Mouse (Mus musculus) G1E (cell line): ENCODE measurements around the gene Creg1. TPM values are rescaled to one million over a fixed set of nuclear protein-coding genes. Genes with fewer than 3 reads are reported as not detected.

Experiments
- ATAC-seq: 2 replicates; pipeline ENCODE4 v1.8.0; 2016; ENCODE audit warnings: mild to moderate bottlenecking; ENCODE audit not compliant: insufficient number of reproducible peaks, poor library complexity, low FRiP score, severe bottlenecking; ENCODE audit errors: extremely low read depth
- DNase-seq: peaks from one replicate; pipeline ENCODE4 v3.0.0; 2012; ENCODE audit warnings: low spot score
- H3K27me3 ChIP-seq: 2 replicates; pipeline ENCODE4 v1.6.1; 2012; ENCODE audit warnings: mild to moderate bottlenecking, low read length, inconsistent platforms; ENCODE audit not compliant: insufficient read depth
- H3K36me3 ChIP-seq: replicated peaks from 2 replicates; pipeline ENCODE3; 2012; ENCODE audit warnings: mild to moderate bottlenecking, inconsistent platforms
- H3K4me1 ChIP-seq: 2 replicates; pipeline ENCODE4 v1.6.1; 2012; ENCODE audit warnings: low read depth, low read length, inconsistent platforms, mixed read lengths; ENCODE audit not compliant: insufficient read depth
- H3K4me3 ChIP-seq: 2 replicates; pipeline ENCODE4 v1.5.1; 2012; ENCODE audit warnings: low read depth, mild to moderate bottlenecking, inconsistent platforms, low read length, moderate library complexity, mixed read lengths
- H3K9me3 ChIP-seq: replicated peaks from 2 replicates; pipeline ENCODE4 v1.6.1; 2012; ENCODE audit warnings: inconsistent platforms
- CTCF ChIP-seq: IDR thresholded peaks from 2 replicates; pipeline ENCODE4 v1.5.1; 2012; ENCODE audit warnings: low read depth, low read length, inconsistent platforms, mixed read lengths
- GATA1 ChIP-seq: IDR thresholded peaks from 2 replicates; pipeline ENCODE4 v1.6.1; 2012; ENCODE audit warnings: borderline replicate concordance, low read length, inconsistent platforms, mixed read lengths
- GATA2 ChIP-seq: IDR thresholded peaks from 2 replicates; pipeline ENCODE4 v1.6.1; 2012; ENCODE audit warnings: low read depth, low read length, inconsistent platforms, borderline replicate concordance
- POLR2AphosphoS5 ChIP-seq: IDR thresholded peaks from 2 replicates; pipeline ENCODE4 v1.6.1; 2012; ENCODE audit warnings: low read depth, low read length, inconsistent platforms; ENCODE audit not compliant: insufficient replicate concordance
- TAL1 ChIP-seq: conservative IDR thresholded peaks from 2 replicates; pipeline ENCODE4 v1.6.1; 2012; ENCODE audit warnings: low read depth, low read length, inconsistent platforms, mixed read lengths
- polyA plus RNA-seq: library from polyadenylated mRNA; stranded (reverse); fragments of >175 nt; gene quantifications from 2 replicates; pipeline ENCODE4 v1.2.3, GENCODE M21; 2012
- total RNA-seq, 2 experiments: library from RNA; stranded (forward) in 1 of 2; stranded (reverse) in 1 of 2; fragments of 200-1000 nt in 1 of 2; fragments of >200 nt in 1 of 2; fragmentation: Nextera tagmentation in 1 of 2; gene quantifications; 2 replicates each; pipeline ENCODE4 v1.2.3; 2014 to 2017

Gene Creg1
- 514 and 555 TPM in 2 replicates for total RNA-seq (2014; fragmentation: Nextera tagmentation)
- 239 and 269 TPM in 2 replicates for total RNA-seq (2017)
- polyA plus RNA-seq, result 139 and 160 TPM in 2 replicates

DNA sequence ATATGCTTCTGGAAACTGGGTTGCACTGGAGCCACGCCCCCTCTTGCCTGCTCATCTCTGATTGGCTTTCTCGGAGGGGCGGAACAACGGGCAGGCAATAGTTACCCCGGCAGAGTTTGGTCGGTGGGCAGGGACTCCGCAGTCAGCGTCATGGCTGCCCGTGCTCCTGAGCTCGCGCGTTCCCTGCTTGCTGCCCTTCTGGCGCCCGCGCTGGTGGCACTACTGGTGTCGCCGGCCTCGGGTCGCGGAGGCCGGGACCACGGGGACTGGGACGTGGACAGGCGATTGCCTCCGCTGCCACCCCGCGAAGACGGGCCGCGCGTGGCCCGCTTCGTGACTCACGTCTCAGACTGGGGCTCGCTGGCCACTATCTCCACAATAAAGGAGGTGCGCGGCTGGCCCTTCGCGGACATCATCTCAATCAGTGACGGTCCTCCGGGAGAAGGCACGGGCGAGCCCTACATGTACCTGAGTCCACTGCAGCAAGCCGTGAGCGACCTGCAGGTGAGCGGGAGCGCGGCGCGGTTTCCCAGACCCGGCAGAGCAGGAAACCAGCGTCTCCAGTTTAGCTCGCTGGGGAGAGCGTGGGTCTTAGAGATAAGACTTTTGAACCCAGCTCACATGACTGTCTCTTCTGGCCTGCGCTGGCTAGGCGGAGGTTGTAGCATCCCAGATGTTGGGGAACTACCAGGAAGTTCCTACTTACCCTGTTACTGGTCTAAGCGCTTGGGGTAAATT is at the start of gene Creg1:
Creg1 (plus strand) TSS at position 112 of the 738 bp plus-strand sequence.
- Histone ChIP-seq H3K9me3 (peaks cover 10% of the 10 kb centered on the region), H3K27me3 (no peaks in the 10 kb centered on the region), H3K36me3 (peaks cover 31% of the 10 kb centered on the region), H3K4me3 (peak within 1 kb of the TSS; percentile 98), H3K4me1 (peaks cover 55% of the 10 kb centered on the region)
- 0 out of 2 replicates have a peak, but pooled peaks have one; percentile 67 for TF ChIP-seq POLR2AphosphoS5
- TF ChIP-seq GATA1, result no peak
- TF ChIP-seq CTCF, result no peak
- TF ChIP-seq GATA2, result no peak
- TF ChIP-seq TAL1, result peak; percentile 85
- ATAC-seq (peak; percentile 83), DNase-seq (peak; percentile 96)

DNA sequence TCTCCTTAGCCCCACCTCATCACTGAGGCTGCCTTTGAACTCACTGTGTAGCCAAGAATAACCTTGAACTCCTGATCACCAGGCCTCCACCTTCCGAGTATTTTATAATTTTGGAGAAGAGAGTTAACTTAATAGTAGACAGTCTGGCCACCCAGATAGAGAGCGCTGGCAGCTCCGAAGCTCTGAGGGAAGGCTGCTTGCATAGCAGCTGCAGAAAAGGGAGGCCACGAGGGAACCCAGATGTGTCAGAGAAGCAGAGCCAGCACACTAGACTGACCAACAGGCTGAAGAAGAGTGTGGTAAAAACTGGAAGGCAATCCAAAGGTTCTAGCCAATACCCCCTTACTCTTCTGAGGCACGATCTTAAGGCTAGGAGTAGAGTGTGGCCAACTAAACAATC is 49.7 kb upstream of the Creg1 start:
- TF ChIP-seq GATA1 (no peak), POLR2AphosphoS5 (no peak), TAL1 (no peak), GATA2 (no peak), CTCF (no peak)
- ATAC-seq (no peak), DNase-seq (no peak)
- peaks cover 63% of the 10 kb centered on the region for H3K4me1 ChIP-seq
- no peaks in the 10 kb centered on the region for H3K9me3 ChIP-seq
- peaks cover 7% of the 10 kb centered on the region; the same call in 1 of the 2 replicates for H3K27me3 ChIP-seq
- H3K36me3 ChIP-seq, result no peaks in the 10 kb centered on the region
- H3K4me3 ChIP-seq, result no peak overlapping the region

DNA sequence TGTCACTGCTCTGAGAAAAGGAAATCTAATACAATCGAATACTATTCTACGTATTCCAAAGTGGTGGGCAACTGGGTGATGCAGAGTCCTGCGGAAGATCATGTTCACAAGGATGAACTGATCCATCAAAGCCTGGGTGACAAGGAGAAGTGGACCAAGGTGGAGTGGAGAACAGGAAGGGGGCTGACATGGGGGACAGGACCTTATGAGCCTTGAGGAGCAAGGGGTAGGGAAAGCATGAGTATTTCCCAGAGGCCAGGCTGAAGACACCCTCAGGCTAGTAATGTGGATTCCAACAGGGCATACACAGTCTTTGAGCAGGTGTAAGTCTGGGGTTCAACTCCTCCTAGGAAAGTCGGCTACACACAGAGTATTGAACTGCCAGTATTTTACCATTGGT is 47.1 kb upstream of the Creg1 start:
- no peak overlapping the region for H3K4me3 ChIP-seq
- DNase-seq (no peak), ATAC-seq (no peak)
- TF ChIP-seq GATA1, result no peak
- TF ChIP-seq POLR2AphosphoS5, result no peak
- no peak for TF ChIP-seq GATA2
- no peak for TF ChIP-seq CTCF
- no peak for TF ChIP-seq TAL1
- no peaks in the 10 kb centered on the region for H3K36me3 ChIP-seq
- peaks cover 7% of the 10 kb centered on the region; the same call in 1 of the 2 replicates for H3K27me3 ChIP-seq
- peaks cover 42% of the 10 kb centered on the region for H3K4me1 ChIP-seq
- no peaks in the 10 kb centered on the region for H3K9me3 ChIP-seq

DNA sequence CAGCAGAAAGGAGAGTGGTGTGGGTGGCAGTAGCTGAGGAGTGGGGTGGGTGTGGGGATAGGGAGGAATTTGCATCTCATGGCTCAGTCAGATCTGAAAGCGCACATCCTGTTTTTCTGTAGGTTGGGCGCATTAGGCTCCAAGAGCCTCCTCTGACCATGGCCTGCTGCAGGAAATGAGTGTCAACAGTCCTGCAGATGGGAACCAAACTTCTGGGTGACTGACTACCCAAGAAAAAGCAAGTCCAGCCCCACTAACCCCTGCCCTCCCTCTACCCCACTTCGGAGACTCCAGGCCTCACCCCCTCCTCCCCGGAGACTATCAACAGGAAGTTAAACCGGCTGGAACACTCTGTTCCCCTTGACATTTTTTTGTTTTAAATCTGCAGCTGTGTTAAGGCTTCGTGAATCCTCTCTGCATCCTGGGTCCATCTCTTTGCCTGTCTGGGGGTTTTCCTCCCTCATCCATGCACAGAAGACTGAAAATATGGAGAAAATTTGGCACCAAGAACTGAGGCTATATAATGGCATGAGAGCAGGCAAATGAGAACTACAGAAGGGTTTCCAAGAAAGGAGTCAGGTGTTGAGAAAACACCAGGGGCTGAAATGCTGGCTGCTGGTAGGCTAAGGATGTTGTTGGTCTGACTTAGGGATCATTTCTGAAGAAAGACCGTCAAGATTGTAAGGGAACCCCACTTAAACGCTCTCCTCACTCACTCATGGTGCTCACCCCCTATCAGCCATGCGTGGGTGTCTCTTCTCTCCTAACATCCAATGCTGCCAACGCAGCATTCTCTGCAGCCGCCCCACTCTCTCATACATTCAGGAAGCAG is 45.6 kb upstream of the Creg1 start:
- Histone ChIP-seq H3K4me3 (no peak overlapping the region; the same call in 1 of the 2 replicates), H3K27me3 (peaks cover 11% of the 10 kb centered on the region; the same call in 1 of the 2 replicates), H3K9me3 (no peaks in the 10 kb centered on the region), H3K4me1 (peaks cover 46% of the 10 kb centered on the region), H3K36me3 (no peaks in the 10 kb centered on the region)
- TF ChIP-seq CTCF, result no peak
- TF ChIP-seq GATA2, result no peak
- DNase-seq (no peak), ATAC-seq (peak; percentile 30)

DNA sequence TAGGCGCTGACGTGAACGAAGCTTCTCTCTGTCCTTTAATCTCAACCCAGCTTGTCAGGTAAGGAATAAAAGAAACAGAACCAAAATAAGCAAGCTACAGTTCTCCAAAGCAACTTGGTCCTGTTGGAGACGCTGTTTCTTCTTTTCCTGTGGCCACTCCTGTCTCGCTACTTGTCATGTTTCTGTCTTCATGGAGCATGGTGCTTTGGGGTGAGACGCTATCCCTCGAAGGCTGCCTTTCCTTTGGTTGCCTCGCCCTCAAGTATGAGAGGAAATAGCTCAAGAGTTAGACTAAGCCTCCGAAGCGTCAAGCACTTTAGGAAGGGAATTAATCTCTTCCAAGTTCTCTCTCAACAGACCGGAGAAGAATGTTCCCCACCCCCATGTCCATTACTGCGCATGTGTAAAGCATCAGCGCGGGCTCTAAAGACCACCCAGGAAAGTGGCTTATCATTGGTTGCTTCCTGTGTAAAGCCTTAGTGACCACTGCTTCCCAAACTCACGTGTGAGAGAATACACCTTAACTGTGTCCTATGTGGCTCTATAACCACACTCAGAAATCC is 44.9 kb upstream of the Creg1 start:
- DNase-seq (no peak), ATAC-seq (no peak)
- no peak overlapping the region for H3K4me3 ChIP-seq
- no peaks in the 10 kb centered on the region for H3K9me3 ChIP-seq
- TF ChIP-seq CTCF, result no peak
- TF ChIP-seq TAL1, result no peak
- no peak for TF ChIP-seq GATA2
- no peak for TF ChIP-seq GATA1
- no peak for TF ChIP-seq POLR2AphosphoS5
- peaks cover 50% of the 10 kb centered on the region for H3K4me1 ChIP-seq
- no peaks in the 10 kb centered on the region for H3K36me3 ChIP-seq
- peaks cover 11% of the 10 kb centered on the region; the same call in 1 of the 2 replicates for H3K27me3 ChIP-seq
